Comparison of ENCODE assay signal across 10 mouse cellular contexts in genomic region chr3:146782548-146782947, GRCm38 (mm10). TPM values are rescaled to one million over a fixed set of nuclear protein-coding genes. Genes with fewer than 3 reads are reported as not detected.
DNase-seq lines count a peak whose midpoint lies in the region; ATAC-seq and TF ChIP-seq lines count a peak whose summit lies in the region.
"Had no signal": no experiment of that assay in that cellular context is flagged by ENCODE, and none has a peak within 500 bp of the region (broad histone marks: within the 10 kb centered on the region; RNA-seq: fewer than 3 reads in every experiment).

No protein-coding gene starts in this region.

- 24% methylated on average over 6 of the region's 6 CpGs for WGBS in cerebellum, adult 2 months
- WGBS in limb, embryonic 14.5 days = 32% methylated on average over 6 of the region's 6 CpGs
- 41% methylated on average over 6 of the region's 6 CpGs for WGBS in limb, embryonic 10.5 days
- WGBS in hindbrain, embryonic 16.5 days = 32% methylated on average over 6 of the region's 6 CpGs

- no peaks in the 10 kb centered on the region for H3K9me3 ChIP-seq in limb, embryonic 14.5 days (ENCODE audit: control insufficient read depth, low read length)
- no peaks in the 10 kb centered on the region for H3K9me3 ChIP-seq in limb, embryonic 10.5 days (replicated peaks)
- no peaks in the 10 kb centered on the region for H3K9me3 ChIP-seq in hindbrain, embryonic 16.5 days (ENCODE audit: control insufficient read depth, low read length)

- H3K4me3 ChIP-seq in cerebellum, adult 2 months (replicated peaks; ENCODE audit: insufficient read depth, low read depth, low read length) = no peak overlapping the region
- H3K4me3 ChIP-seq in limb, embryonic 14.5 days (replicated peaks; ENCODE audit: low read length) = no peak overlapping the region
- H3K4me3 ChIP-seq in limb, embryonic 10.5 days = no peak overlapping the region
- H3K4me3 ChIP-seq in hindbrain, embryonic 16.5 days (ENCODE audit: low read length) = no peak overlapping the region

- no peak overlapping the region for H3K4me2 ChIP-seq in limb, embryonic 14.5 days (replicated peaks; ENCODE audit: low read depth, low read length, severe bottlenecking)
- H3K4me2 ChIP-seq in hindbrain, embryonic 16.5 days (ENCODE audit: low read length) = no peak overlapping the region

- H3K9ac ChIP-seq in limb, embryonic 14.5 days (ENCODE audit: low read depth, low read length, severe bottlenecking) = no peak overlapping the region
- H3K9ac ChIP-seq in hindbrain, embryonic 16.5 days (ENCODE audit: low read depth, low read length) = no peak overlapping the region

- no peak for DNase-seq in cerebellum, adult 2 months
- peak; percentile 12 for DNase-seq in limb, embryonic 14.5 days (ENCODE audit: low spot score)
- DNase-seq in limb, embryonic 10.5 days (ENCODE audit: low spot score) = no peak
- no peak for DNase-seq in c-Kit-positive CD71-positive TER-119-positive erythroid progenitor cells, embryonic 14.5 days (ENCODE audit: low spot score)
- DNase-seq in natural killer cell, adult 2 months (ENCODE audit: low spot score in 2 of 2) = no peak
- DNase-seq: cerebellum, adult 9-10 months; right cerebral cortex, postnatal 4 days had no signal

- no peaks in the 10 kb centered on the region for H3K36me3 ChIP-seq in limb, embryonic 14.5 days (ENCODE audit: control insufficient read depth, insufficient read depth, low read length)
- 0 out of 2 replicates have a peak, but pooled peaks cover 5% of the 10 kb centered on the region for H3K36me3 ChIP-seq in limb, embryonic 10.5 days
- no peaks in the 10 kb centered on the region for H3K36me3 ChIP-seq in hindbrain, embryonic 16.5 days (ENCODE audit: control insufficient read depth, insufficient read depth, low read length)

- H3K27me3 ChIP-seq in cerebellum, adult 2 months (ENCODE audit: control insufficient read depth, insufficient read depth, low read length) = no peaks in the 10 kb centered on the region
- no peaks in the 10 kb centered on the region for H3K27me3 ChIP-seq in limb, embryonic 14.5 days (ENCODE audit: control insufficient read depth, insufficient read depth, low read length)
- no peaks in the 10 kb centered on the region for H3K27me3 ChIP-seq in limb, embryonic 10.5 days (ENCODE audit: low read depth, poor library complexity, severe bottlenecking)
- H3K27me3 ChIP-seq in hindbrain, embryonic 16.5 days (replicated peaks; ENCODE audit: control insufficient read depth, insufficient read depth, low read length) = no peaks in the 10 kb centered on the region

- no peaks in the 10 kb centered on the region for H3K4me1 ChIP-seq in cerebellum, adult 2 months (ENCODE audit: control insufficient read depth, insufficient read depth, low read length)
- H3K4me1 ChIP-seq in limb, embryonic 14.5 days (ENCODE audit: control insufficient read depth, insufficient read depth, low read length) = peaks cover 8% of the 10 kb centered on the region
- H3K4me1 ChIP-seq in limb, embryonic 10.5 days = peaks cover 13% of the 10 kb centered on the region; the same call in 1 of the 2 replicates
- H3K4me1 ChIP-seq in hindbrain, embryonic 16.5 days (ENCODE audit: control insufficient read depth, insufficient read depth, low read depth, low read length) = peaks cover 9% of the 10 kb centered on the region

- no peak for TF ChIP-seq CTCF in cerebellum, adult 2 months (IDR thresholded peaks at IDR 0.05; ENCODE audit: borderline replicate concordance, insufficient read depth, low read depth, low read length)

- H3K27ac ChIP-seq in cerebellum, adult 2 months (ENCODE audit: insufficient read depth, low read length) = no peak overlapping the region
- no peak overlapping the region for H3K27ac ChIP-seq in limb, embryonic 14.5 days (replicated peaks; ENCODE audit: low read depth, low read length)
- H3K27ac ChIP-seq in limb, embryonic 10.5 days = no peak overlapping the region
- no peak overlapping the region for H3K27ac ChIP-seq in hindbrain, embryonic 16.5 days (ENCODE audit: low read depth, low read length)

- ATAC-seq in cerebellum, adult (ENCODE audit: insufficient number of reproducible peaks, low FRiP score, low TSS enrichment) = peak; percentile 56; the same call in 1 of the 2 replicates
- ATAC-seq in limb, embryonic 14.5 days (ENCODE audit: low FRiP score, low read depth) = no peak
- peak; percentile 43; the same call in 1 of the 2 replicates for ATAC-seq in hindbrain, embryonic 16.5 days
- ATAC-seq in megakaryocyte-erythroid progenitor cell, adult 5-6 weeks (replicated peaks; ENCODE audit: low FRiP score, low TSS enrichment, poor library complexity, severe bottlenecking) = peak; percentile 29; the same call in 1 of the 2 replicates

- TF ChIP-seq POLR2A in cerebellum, adult 2 months (IDR thresholded peaks at IDR 0.05; ENCODE audit: borderline replicate concordance, insufficient read depth, low read length) = no peak
- no peak for TF ChIP-seq POLR2A in limb, embryonic 14.5 days (IDR thresholded peaks at IDR 0.05; ENCODE audit: borderline replicate concordance, extremely low read depth, insufficient read depth, insufficient read length)

RNA-seq across cellular contexts. Expression of gene Prkacb, which starts 30.2 kb away (rescaled TPM):
- 166 and 172 TPM in 2 replicates for polyA plus RNA-seq in cerebellum, adult 2 months (2012; rRNA removed)
- polyA plus RNA-seq in limb, embryonic 14.5 days (2012; rRNA removed) = 45.4 and 47.9 TPM in 2 replicates
- polyA plus RNA-seq in limb, embryonic 14.5 days (2014; fragmentation: Nextera tagmentation; extraction: Ambion mirVana) = 66.3 and 75.4 TPM in 2 replicates
- polyA plus RNA-seq in limb, embryonic 10.5 days (2016; fragmentation: Nextera tagmentation; extraction: Ambion mirVana) = 62.3 and 76.2 TPM in 2 replicates
- 199 and 204 TPM in 2 replicates for polyA plus RNA-seq in hindbrain, embryonic 16.5 days (2015; fragmentation: Nextera tagmentation; extraction: Ambion mirVana)
- 33.4 and 35.9 TPM in 2 replicates for total RNA-seq in megakaryocyte-erythroid progenitor cell, adult 5-6 weeks (2014; fragmentation: Nextera tagmentation)
- 39.0 and 68.3 TPM in 2 replicates for total RNA-seq in megakaryocyte-erythroid progenitor cell, adult 5-6 weeks (2017)
